Mouse (Mus musculus): ENCODE results near the gene Ifnar1.

GRCm38 (mm10) chr16:91505116-91505601 is 20.1 kb downstream of the Ifnar1 start:
- TF ChIP-seq CTCF (IDR thresholded peaks at IDR 0.05; ENCODE audit: low read depth, low read length) (no peak), POLR2A (IDR thresholded peaks at IDR 0.05; ENCODE audit: extremely low read depth, insufficient read depth, low read length) (no peak)

Data from liver, adult 2 months (tissue).